Mouse (Mus musculus) activated CD4-positive, CD25-positive, alpha-beta regulatory T cell, adult 4 months (primary cell): ENCODE measurements around the gene Olfr639. TPM values are rescaled to one million over a fixed set of nuclear protein-coding genes. Genes with fewer than 3 reads are reported as not detected.
"Not testable (repeated sequence)": the region's sequence is repeated elsewhere in the genome, so short reads cannot be mapped to it uniquely, and the experiment has no call there.

Source experiments
- ATAC-seq: one replicate; pipeline ENCODE4 v1.8.0; 2017
- polyA plus RNA-seq, 2 experiments: library from polyadenylated mRNA; unstranded; fragments of 100-300 nt; shearing (Covaris generic); gene quantifications; one replicate each; pipeline ENCODE4 v1.2.1; 2017

Gene Olfr639
- polyA plus RNA-seq: not detected

GRCm38 (mm10) chr7:104017203-104017602 is at the start of gene Olfr639:
Olfr639 (minus strand) TSS chr7:104017303.
- no peak for ATAC-seq

DNA sequence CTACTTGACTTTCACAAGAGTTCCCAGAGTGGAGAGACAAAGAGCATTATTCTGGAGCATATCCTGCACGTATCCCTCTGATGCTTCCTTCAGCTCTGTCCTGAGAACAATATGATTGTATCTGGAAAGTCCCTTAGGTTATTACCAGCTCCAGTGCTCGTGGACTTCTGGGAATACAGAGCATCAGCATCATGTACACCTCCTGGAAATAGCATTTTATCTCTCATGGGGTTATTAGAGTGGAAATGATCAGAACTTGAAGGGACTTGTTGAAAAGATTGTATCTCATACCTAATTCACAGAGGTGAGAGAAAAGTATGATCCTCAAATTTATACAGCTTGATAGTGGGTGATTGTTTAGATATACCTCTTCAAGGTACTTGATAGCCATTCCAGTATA is 44.2 kb upstream of the Olfr639 start, which contains the start of gene 4930516K23Rik:
TSS of gene 4930516K23Rik (minus strand) at position 101 of the 400 bp plus-strand sequence.
- ATAC-seq: no peak

- no peak for ATAC-seq
Measured at GRCm38 (mm10) chr7:104059215-104059614, 42.1 kb upstream of the Olfr639 start.

GRCm38 (mm10) chr7:104052566-104052965 is 35.5 kb upstream of the Olfr639 start, which contains the start of gene Olfr642:
Olfr642 (minus strand) TSS chr7:104052666.
- ATAC-seq: no peak

- ATAC-seq: no peak
Measured at GRCm38 (mm10) chr7:104050745-104051144, 33.6 kb upstream of the Olfr639 start.

- ATAC-seq: no peak
Measured at GRCm38 (mm10) chr7:104035145-104035544, 18.0 kb upstream of the Olfr639 start, which contains the start of gene Olfr641. Olfr641 (plus strand) TSS chr7:104035445.

DNA sequence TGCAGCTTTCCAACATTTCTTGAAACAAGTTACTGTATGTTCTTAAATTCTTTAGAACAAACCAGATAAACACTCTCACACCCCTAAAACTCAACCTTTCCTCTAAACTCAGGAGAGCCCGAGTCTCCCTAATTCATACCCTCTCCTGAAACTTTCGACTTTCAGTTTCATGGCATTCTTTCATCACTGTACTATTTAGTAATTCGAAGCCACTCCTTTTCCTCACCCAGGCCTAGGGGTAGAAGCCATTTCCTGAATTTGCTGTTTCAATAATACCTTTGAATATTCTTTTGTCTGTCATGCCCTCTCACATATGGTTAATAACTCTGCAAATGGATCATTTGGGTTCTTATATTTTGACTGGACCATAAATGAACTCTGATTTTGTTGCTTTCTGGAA is 9.9 kb upstream of the Olfr639 start:
- ATAC-seq: no peak

GRCm38 (mm10) chr7:104025473-104025872 is 8.4 kb upstream of the Olfr639 start, which contains the start of gene Olfr640:
Olfr640 (minus strand) TSS chr7:104025573.
- no peak for ATAC-seq

DNA sequence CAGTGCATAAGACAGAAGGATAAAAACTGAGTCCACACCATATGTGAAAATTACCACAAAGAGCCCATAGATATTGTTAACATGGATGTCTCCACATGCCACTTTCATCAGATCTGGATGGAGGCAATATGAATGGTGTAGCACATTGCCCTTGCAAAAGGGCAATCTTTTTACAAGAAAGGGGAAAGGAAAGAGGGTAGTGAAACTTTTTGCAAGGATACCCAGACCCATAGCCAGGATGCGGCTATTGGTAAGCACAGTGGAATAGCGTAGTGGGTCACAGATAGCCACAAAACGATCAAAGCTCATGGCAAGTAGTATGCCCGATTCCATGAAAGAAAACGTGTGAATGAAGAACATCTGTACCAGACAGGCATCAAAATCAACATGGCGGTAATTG is 4.5 kb upstream of the Olfr639 start:
- no peak for ATAC-seq

- no peak for ATAC-seq
Measured at GRCm38 (mm10) chr7:104018953-104019352, 1.9 kb upstream of the Olfr639 start.

GRCm38 (mm10) chr7:103999124-103999523 is 18.0 kb downstream of the Olfr639 start:
- no peak for ATAC-seq

DNA sequence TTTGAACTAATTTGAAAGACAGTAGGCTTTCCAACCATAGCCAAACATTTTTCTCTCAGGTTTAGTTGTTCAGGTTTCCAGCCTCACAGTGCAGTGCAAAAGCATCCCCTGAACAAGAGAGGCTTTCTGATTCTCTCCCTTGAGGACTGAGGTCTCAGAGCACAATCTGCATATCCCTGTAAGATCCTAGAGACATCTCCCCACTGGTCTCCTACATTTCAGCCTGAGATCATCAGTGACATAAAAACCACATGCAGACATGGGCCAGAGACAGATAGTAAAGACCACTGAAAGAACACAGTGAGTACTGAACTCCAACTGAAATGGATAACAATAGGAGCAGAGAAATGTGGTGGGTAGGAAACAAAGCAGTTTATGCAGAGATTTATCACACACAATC is 18.7 kb downstream of the Olfr639 start, which contains the start of gene Olfr638:
TSS of gene Olfr638 (plus strand) at position 301 of the 400 bp plus-strand sequence.
- no peak for ATAC-seq

- ATAC-seq: no peak
Measured at GRCm38 (mm10) chr7:103971782-103972181, 45.3 kb downstream of the Olfr639 start.

- ATAC-seq: no peak
Measured at GRCm38 (mm10) chr7:103970852-103971251, 46.3 kb downstream of the Olfr639 start, which contains the start of gene Olfr635. Olfr635 (plus strand) TSS chr7:103971152.

GRCm38 (mm10) chr7:103966873-103967272 is 50.2 kb downstream of the Olfr639 start:
- not testable (repeated sequence) for ATAC-seq

Other genes with a start within 250 kb of the Olfr639 start
- not detected for gene Olfr69, start 245.7 kb downstream of the Olfr639 start, polyA plus RNA-seq
- gene Olfr68, start 237.6 kb downstream of the Olfr639 start, polyA plus RNA-seq: not detected
- not detected for gene Olfr67, start 225.5 kb downstream of the Olfr639 start, polyA plus RNA-seq
- 100 to 1,000 TPM in 1 of 2 experiments, 1 to 10 TPM in 1; 1.3 to 103 TPM for gene Hbb-bt, start 203.3 kb downstream of the Olfr639 start, polyA plus RNA-seq
- gene Hbb-bs, start 189.2 kb downstream of the Olfr639 start, polyA plus RNA-seq: 100 to 1,000 TPM in 1 of 2 experiments, 1 to 10 TPM in 1; 8.3 to 367 TPM
- not detected for gene Hbb-bh2, start 176.8 kb downstream of the Olfr639 start, polyA plus RNA-seq
- gene Hbb-bh1, start 174.1 kb downstream of the Olfr639 start, polyA plus RNA-seq: not detected
- not detected for gene Hbb-y, start 164.1 kb downstream of the Olfr639 start, polyA plus RNA-seq
- gene Olfr66, start 131.1 kb downstream of the Olfr639 start, polyA plus RNA-seq: under 1 TPM in 1 of 2 experiments, not detected in 1; 0.19 TPM
- not detected for gene Olfr64, start 122.8 kb downstream of the Olfr639 start, polyA plus RNA-seq
- not detected for gene Olfr65, start 113.8 kb downstream of the Olfr639 start, polyA plus RNA-seq
- not detected for gene Olfr631, start 88.5 kb downstream of the Olfr639 start, polyA plus RNA-seq
- not detected for gene Olfr632, start 83.0 kb downstream of the Olfr639 start, polyA plus RNA-seq
- gene Olfr633, start 72.9 kb downstream of the Olfr639 start, polyA plus RNA-seq: not detected
- under 1 TPM in 1 of 2 experiments, not detected in 1; 0.08 TPM for gene Olfr635, start 46.2 kb downstream of the Olfr639 start, polyA plus RNA-seq
- not detected for gene Olfr638, start 18.6 kb downstream of the Olfr639 start, polyA plus RNA-seq
- not detected for gene Olfr640, start 8.3 kb upstream of the Olfr639 start, polyA plus RNA-seq
- gene Olfr641, start 18.1 kb upstream of the Olfr639 start, polyA plus RNA-seq: not detected
- under 1 TPM in 1 of 2 experiments, not detected in 1; 0.07 TPM for gene Olfr642, start 35.4 kb upstream of the Olfr639 start, polyA plus RNA-seq
- not detected for gene 4930516K23Rik, start 44.1 kb upstream of the Olfr639 start, polyA plus RNA-seq
- gene Olfr644, start 54.6 kb upstream of the Olfr639 start, polyA plus RNA-seq: not detected
- gene Olfr645, start 68.2 kb upstream of the Olfr639 start, polyA plus RNA-seq: not detected
- not detected for gene Olfr646, start 87.6 kb upstream of the Olfr639 start, polyA plus RNA-seq
- not detected for gene Ubqln5, start 112.5 kb upstream of the Olfr639 start, polyA plus RNA-seq
- gene Olfr643, start 120.1 kb upstream of the Olfr639 start, polyA plus RNA-seq: not detected
- not detected for gene Ubqln3, start 126.0 kb upstream of the Olfr639 start, polyA plus RNA-seq
- not detected for gene Ubqlnl, start 133.3 kb upstream of the Olfr639 start, polyA plus RNA-seq
- gene Olfm5, start 147.5 kb upstream of the Olfr639 start, polyA plus RNA-seq: not detected
- gene Olfr648, start 166.1 kb upstream of the Olfr639 start, polyA plus RNA-seq: under 1 TPM; 0.28 to 0.47 TPM
- gene Olfr649, start 178.7 kb upstream of the Olfr639 start, polyA plus RNA-seq: not detected
- 1 to 10 TPM in 1 of 2 experiments, not detected in 1; 1.8 TPM for gene Trim6, start 201.5 kb upstream of the Olfr639 start, polyA plus RNA-seq
- 10 to 100 TPM; 48.2 to 67.3 TPM for gene Trim34a, start 227.2 kb upstream of the Olfr639 start, polyA plus RNA-seq